Mouse (Mus musculus) liver, embryonic 14.5 days (tissue): ENCODE data around the gene Slc23a3.

Experiments
- CTCF ChIP-seq: IDR thresholded peaks from 2 replicates; pipeline ENCODE4 v1.5.1; 2016; ENCODE audit warnings: antibody characterized with exemption, low read depth, control low read depth
- EP300 ChIP-seq: IDR thresholded peaks from 2 replicates; pipeline ENCODE4 v1.6.1; 2016; ENCODE audit warnings: antibody characterized with exemption, low read depth

DNA sequence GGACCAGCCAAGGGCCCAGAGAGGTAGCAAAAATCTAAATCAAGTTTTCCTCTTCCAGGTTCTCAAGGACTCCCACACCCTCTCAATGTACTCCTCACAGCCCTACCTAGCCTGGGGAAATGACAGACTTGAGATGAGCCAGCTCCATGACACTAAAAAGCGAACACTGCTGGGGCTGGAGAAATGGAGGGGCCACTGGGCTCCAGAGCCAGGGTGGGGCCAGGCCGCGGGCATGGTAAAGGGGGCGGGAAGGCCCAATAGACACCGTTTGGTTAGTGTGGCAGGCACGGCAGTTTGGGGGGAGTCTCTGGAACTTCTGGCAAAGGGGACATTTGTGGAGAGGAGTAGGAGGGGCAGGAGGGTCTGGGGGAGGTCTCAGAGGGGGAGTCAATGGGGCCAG lies 2.6 kb upstream of the Slc23a3 start:
- no peak for TF ChIP-seq CTCF
- TF ChIP-seq EP300, result no peak
